Mouse (Mus musculus) lung, embryonic 14.5 days (tissue): ENCODE measurements at regions not wholly inside any gene's neighbourhood (a gene's known extent, or its start where the extent isn't known, plus 50 kb on each side); places are given as distances from the start of the nearest gene placed in this dataset.
A peak's percentile ranks its signal among the peaks of the same experiment; 100 is the strongest.

Source experiments
- ATAC-seq: fragments of 200-750 bp; cut with Nextera tagmentation; 2 replicates; pipeline ENCODE4 v1.8.0; 2017; ENCODE audit warnings: mild to moderate bottlenecking, moderate TSS enrichment, moderate library complexity; ENCODE audit not compliant: insufficient read depth
- DNase-seq: peaks from one replicate; pipeline ENCODE4 v3.0.0-alpha.2; 2015
- H3K27ac ChIP-seq: fragments of 300-500 bp; sonication (generic); 2 replicates; pipeline ENCODE4 v1.5.1; 2014; ENCODE audit warnings: low read depth, mild to moderate bottlenecking, moderate library complexity
- H3K27me3 ChIP-seq: fragments of 300-500 bp; sonication (generic); 2 replicates; pipeline ENCODE4 v1.6.1; 2014; ENCODE audit warnings: low read length, control low read depth; ENCODE audit not compliant: insufficient read depth
- H3K36me3 ChIP-seq: fragments of 300-500 bp; sonication (generic); 2 replicates; pipeline ENCODE4 v1.6.1; 2014; ENCODE audit warnings: control low read depth; ENCODE audit not compliant: insufficient read depth
- H3K4me1 ChIP-seq: fragments of 300-500 bp; sonication (generic); 2 replicates; pipeline ENCODE4 v1.6.1; 2014; ENCODE audit warnings: antibody characterized with exemption, control low read depth; ENCODE audit not compliant: insufficient read depth
- H3K4me2 ChIP-seq: fragments of 300-500 bp; sonication (generic); 2 replicates; pipeline ENCODE4 v1.6.1; 2014; ENCODE audit warnings: mild to moderate bottlenecking
- H3K4me3 ChIP-seq: fragments of 300-500 bp; sonication (generic); 2 replicates; pipeline ENCODE4 v1.5.1; 2014; ENCODE audit warnings: low read depth, low read length
- H3K9ac ChIP-seq: fragments of 300-500 bp; sonication (generic); 2 replicates; pipeline ENCODE4 v1.6.1; 2014
- H3K9me3 ChIP-seq: fragments of 300-500 bp; sonication (generic); 2 replicates; pipeline ENCODE4 v1.6.1; 2016; ENCODE audit warnings: low read depth, low read length, control low read depth
- CTCF ChIP-seq: IDR thresholded peaks from 2 replicates; pipeline ENCODE4 v1.5.1; 2016; ENCODE audit warnings: antibody characterized with exemption, low read depth
- WGBS: fragments of 180-500 bp; shearing (Covaris S2); extraction: QIAGEN DNeasy Blood & Tissue Kit; methylation state at CpG from one replicate; pipeline ENCODE4 v1.1.7; 2014; 5-methylcytosine and 5-hydroxymethylcytosine counted together

- WGBS, result 50% methylated on average over 8 of the region's 8 CpGs
- ATAC-seq (peak; percentile 54; the same call in 1 of the 2 replicates), DNase-seq (peak; percentile 51)
- H3K27ac ChIP-seq, result peak overlapping the region; percentile 27; the same call in 1 of the 2 replicates
- H3K27me3 ChIP-seq, result no peaks in the 10 kb centered on the region
- no peaks in the 10 kb centered on the region for H3K9me3 ChIP-seq
- no peaks in the 10 kb centered on the region for H3K4me1 ChIP-seq
- no peak overlapping the region for H3K4me3 ChIP-seq
- TF ChIP-seq CTCF, result no peak
- H3K9ac ChIP-seq, result no peak overlapping the region
- H3K4me2 ChIP-seq, result peak overlapping the region; percentile 35; the same call in 1 of the 2 replicates
- H3K36me3 ChIP-seq, result no peaks in the 10 kb centered on the region
Observed at GRCm38 (mm10) chr3:115766153-115766552, 51.3 kb upstream of the S1pr1 start.

- no peak overlapping the region for H3K9ac ChIP-seq
- no peak overlapping the region for H3K4me2 ChIP-seq
- no peak for ATAC-seq
- H3K27me3 ChIP-seq, result no peaks in the 10 kb centered on the region
- H3K4me3 ChIP-seq, result no peak overlapping the region
- no peaks in the 10 kb centered on the region for H3K4me1 ChIP-seq
- no peak for DNase-seq
- TF ChIP-seq CTCF, result no peak
- H3K27ac ChIP-seq, result peak overlapping the region; percentile 3; the same call in 1 of the 2 replicates
- 88% methylated on average over 1 of the region's 1 CpGs for WGBS
- no peaks in the 10 kb centered on the region for H3K9me3 ChIP-seq
- H3K36me3 ChIP-seq, result no peaks in the 10 kb centered on the region
Observed at GRCm38 (mm10) chr3:115768290-115768689, 53.4 kb upstream of the S1pr1 start.

GRCm38 (mm10) chr3:115768761-115769530 is 54.1 kb upstream of the S1pr1 start:
- no peaks in the 10 kb centered on the region for H3K9me3 ChIP-seq
- ATAC-seq (peak; percentile 65; the same call in 1 of the 2 replicates), DNase-seq (peak; percentile 75)
- TF ChIP-seq CTCF, result no peak
- no peak overlapping the region for H3K4me2 ChIP-seq
- 71% methylated on average over 19 of the region's 19 CpGs for WGBS
- peak overlapping the region; percentile 46; the same call in 1 of the 2 replicates for H3K27ac ChIP-seq
- no peaks in the 10 kb centered on the region for H3K27me3 ChIP-seq
- no peaks in the 10 kb centered on the region for H3K36me3 ChIP-seq
- H3K4me1 ChIP-seq, result no peaks in the 10 kb centered on the region
- H3K4me3 ChIP-seq, result no peak overlapping the region
- no peak overlapping the region for H3K9ac ChIP-seq

- no peak overlapping the region for H3K9ac ChIP-seq
- H3K27ac ChIP-seq, result no peak overlapping the region
- H3K27me3 ChIP-seq, result no peaks in the 10 kb centered on the region
- no peak overlapping the region for H3K4me3 ChIP-seq
- no peak overlapping the region for H3K4me2 ChIP-seq
- no peak for DNase-seq
- no peaks in the 10 kb centered on the region for H3K9me3 ChIP-seq
- WGBS, result 75% methylated on average over 5 of the region's 5 CpGs
- no peaks in the 10 kb centered on the region for H3K4me1 ChIP-seq
- TF ChIP-seq CTCF, result no peak
- no peaks in the 10 kb centered on the region for H3K36me3 ChIP-seq
- ATAC-seq, result no peak
Observed at GRCm38 (mm10) chr3:115772676-115773075, 57.8 kb upstream of the S1pr1 start.

GRCm38 (mm10) chr3:115774321-115774720 is 59.4 kb upstream of the S1pr1 start:
- ATAC-seq (no peak), DNase-seq (no peak)
- Histone ChIP-seq H3K4me2 (no peak overlapping the region), H3K27ac (no peak overlapping the region), H3K9ac (no peak overlapping the region), H3K4me3 (no peak overlapping the region), H3K9me3 (no peaks in the 10 kb centered on the region), H3K36me3 (no peaks in the 10 kb centered on the region), H3K27me3 (no peaks in the 10 kb centered on the region), H3K4me1 (no peaks in the 10 kb centered on the region)
- no peak for TF ChIP-seq CTCF
- 62% methylated on average over 8 of the region's 8 CpGs for WGBS

- no peak overlapping the region for H3K4me2 ChIP-seq
- DNase-seq (peak; percentile 18), ATAC-seq (no peak)
- H3K4me3 ChIP-seq, result no peak overlapping the region
- H3K9ac ChIP-seq, result no peak overlapping the region
- H3K9me3 ChIP-seq, result no peaks in the 10 kb centered on the region
- H3K27ac ChIP-seq, result no peak overlapping the region
- H3K36me3 ChIP-seq, result no peaks in the 10 kb centered on the region
- H3K27me3 ChIP-seq, result no peaks in the 10 kb centered on the region
- 43% methylated on average over 4 of the region's 4 CpGs for WGBS
- no peaks in the 10 kb centered on the region for H3K4me1 ChIP-seq
- no peak for TF ChIP-seq CTCF
Observed at GRCm38 (mm10) chr3:115774723-115775122, 59.9 kb upstream of the S1pr1 start.

- H3K36me3 ChIP-seq, result no peaks in the 10 kb centered on the region
- no peak for TF ChIP-seq CTCF
- DNase-seq, result no peak
- no peaks in the 10 kb centered on the region for H3K27me3 ChIP-seq
- H3K4me3 ChIP-seq, result no peak overlapping the region
- 84% methylated on average over 10 of the region's 10 CpGs for WGBS
- no peak for ATAC-seq
- no peaks in the 10 kb centered on the region for H3K4me1 ChIP-seq
- no peaks in the 10 kb centered on the region for H3K9me3 ChIP-seq
- H3K27ac ChIP-seq, result no peak overlapping the region
- no peak overlapping the region for H3K4me2 ChIP-seq
- no peak overlapping the region for H3K9ac ChIP-seq
Observed at GRCm38 (mm10) chr3:115779144-115779890, 64.4 kb upstream of the S1pr1 start.
